Mouse (Mus musculus) olfactory bulb, adult 2 months (tissue): ENCODE data around the gene Camta1.

Experiments used
- CTCF ChIP-seq: fragments of 200-500 bp; IDR thresholded peaks from 2 replicates; pipeline ENCODE4 v1.5.1; 2012; ENCODE audit warnings: low read depth, mild to moderate bottlenecking, low read length, moderate library complexity; ENCODE audit not compliant: insufficient read depth
- POLR2A ChIP-seq: fragments of 200-500 bp; IDR thresholded peaks from 2 replicates; pipeline ENCODE4 v1.6.1; 2012; ENCODE audit warnings: mild to moderate bottlenecking, low read depth, low read length, moderate library complexity; ENCODE audit not compliant: insufficient read depth

DNA sequence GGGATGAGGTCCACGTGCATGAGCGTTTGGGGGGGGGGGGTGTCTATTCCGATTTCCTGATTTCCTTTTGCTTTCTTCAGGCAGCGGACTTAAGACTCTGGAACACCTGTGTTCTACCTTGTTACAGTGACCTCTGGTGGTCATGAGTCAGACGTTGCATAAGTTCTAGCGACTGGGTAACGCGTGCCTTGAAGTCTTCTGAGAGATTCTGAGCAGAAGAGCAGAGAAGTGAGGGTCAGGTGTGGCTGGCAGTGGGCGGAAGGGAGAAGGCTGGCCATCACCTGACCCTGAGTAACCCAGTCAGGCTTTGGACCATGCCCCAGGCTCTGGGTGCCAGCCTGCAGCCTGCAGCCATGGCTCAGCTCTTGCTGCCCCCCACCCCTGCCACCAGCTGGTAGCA, 222.7 kb downstream of the Camta1 start:
- TF ChIP-seq CTCF: no peak; the same call in 1 of the 2 replicates
- TF ChIP-seq POLR2A: no peak
